Mouse (Mus musculus) hindbrain, postnatal 0 days (tissue): Measurements from ENCODE around the gene Tgds. TPM values are rescaled to one million over a fixed set of nuclear protein-coding genes. Genes with fewer than 3 reads are reported as not detected.

ENCODE experiments used
- ATAC-seq: fragments of 200-750 bp; cut with Nextera tagmentation; 2 replicates; pipeline ENCODE4 v1.8.0; 2017; ENCODE audit warnings: mild to moderate bottlenecking, moderate TSS enrichment, moderate library complexity
- DNase-seq: peaks from one replicate; pipeline ENCODE4 v3.0.0-alpha.2; 2015; ENCODE audit warnings: low spot score
- H3K27ac ChIP-seq: fragments of 300-500 bp; sonication (generic); 2 replicates; pipeline ENCODE4 v1.5.1; 2014; ENCODE audit warnings: mild to moderate bottlenecking
- H3K27me3 ChIP-seq: fragments of 300-500 bp; sonication (generic); 2 replicates; pipeline ENCODE4 v1.6.1; 2014; ENCODE audit warnings: low read length, mixed read lengths; ENCODE audit not compliant: insufficient read depth
- H3K36me3 ChIP-seq: fragments of 300-500 bp; sonication (generic); 2 replicates; pipeline ENCODE4 v1.6.1; 2014; ENCODE audit warnings: low read length, mixed read lengths; ENCODE audit not compliant: insufficient read depth
- H3K4me1 ChIP-seq: fragments of 300-500 bp; sonication (generic); 2 replicates; pipeline ENCODE4 v1.6.1; 2014; ENCODE audit warnings: antibody characterized with exemption, low read length, mixed read lengths; ENCODE audit not compliant: insufficient read depth
- H3K4me2 ChIP-seq: fragments of 300-500 bp; sonication (generic); 2 replicates; pipeline ENCODE4 v1.6.1; 2014; ENCODE audit warnings: low read depth, mild to moderate bottlenecking, low read length, moderate library complexity, mixed read lengths
- H3K4me3 ChIP-seq: fragments of 300-500 bp; sonication (generic); 2 replicates; pipeline ENCODE4 v1.5.1; 2014; ENCODE audit warnings: low read length
- H3K9ac ChIP-seq: fragments of 300-500 bp; sonication (generic); replicated peaks from 2 replicates; pipeline ENCODE4 v1.6.1; 2014; ENCODE audit warnings: mild to moderate bottlenecking, low read length, moderate library complexity, mixed read lengths
- H3K9me3 ChIP-seq: fragments of 300-500 bp; sonication (generic); 2 replicates; pipeline ENCODE4 v1.6.1; 2016; ENCODE audit warnings: low read length, mixed read lengths
- CTCF ChIP-seq: IDR thresholded peaks from 2 replicates; pipeline ENCODE4 v1.5.1; 2016; ENCODE audit warnings: antibody characterized with exemption, control low read depth, low read depth
- WGBS: fragments of 180-500 bp; shearing (Covaris S2); extraction: QIAGEN DNeasy Blood & Tissue Kit; methylation state at CpG from one replicate; pipeline ENCODE4 v1.1.7; 2014; 5-methylcytosine and 5-hydroxymethylcytosine counted together
- polyA plus RNA-seq: library from polyadenylated mRNA; unstranded; fragments of >200 nt; fragmentation: Nextera tagmentation; extraction: Ambion mirVana; gene quantifications from 2 replicates; pipeline ENCODE4 v1.2.1, GENCODE M21; 2015
- total RNA-seq: library from RNA; depleted of rRNA; stranded (reverse); fragments of >200 nt; gene quantifications from 2 replicates; pipeline ENCODE4 v1.2.3, GENCODE M21; 2014

Gene Tgds
- total and polyA plus RNA-seq, 2 experiments from 2014 or later = 8.1 to 8.8 TPM

GRCm38 (mm10) chr14:118089215-118089805 is 43.2 kb downstream of the Tgds start:
- H3K27ac ChIP-seq = peak overlapping the region; percentile 2
- TF ChIP-seq CTCF = no peak; the same call in 1 of the 2 replicates
- peak overlapping the region; percentile 77 for H3K4me2 ChIP-seq
- ATAC-seq (peak; percentile 88), DNase-seq (peak; percentile 94)
- H3K36me3 ChIP-seq = no peaks in the 10 kb centered on the region
- peak overlapping the region; percentile 63 for H3K4me3 ChIP-seq
- WGBS = under 1% methylated on average over 44 of the region's 44 CpGs
- H3K27me3 ChIP-seq = no peaks in the 10 kb centered on the region
- H3K9me3 ChIP-seq = no peaks in the 10 kb centered on the region
- H3K9ac ChIP-seq = peak overlapping the region; percentile 9
- H3K4me1 ChIP-seq = no peaks in the 10 kb centered on the region; the same call in 1 of the 2 replicates

GRCm38 (mm10) chr14:118088437-118089207 is 43.9 kb downstream of the Tgds start:
- no peaks in the 10 kb centered on the region; the same call in 1 of the 2 replicates for H3K4me1 ChIP-seq
- DNase-seq (peak; percentile 1), ATAC-seq (peak; percentile 39)
- peak overlapping the region; percentile 2; the same call in 1 of the 2 replicates for H3K27ac ChIP-seq
- TF ChIP-seq CTCF = no peak
- peak overlapping the region; percentile 63 for H3K4me3 ChIP-seq
- 5% methylated on average over 22 of the region's 22 CpGs for WGBS
- no peaks in the 10 kb centered on the region for H3K9me3 ChIP-seq
- peak overlapping the region; percentile 77 for H3K4me2 ChIP-seq
- peak overlapping the region; percentile 14; the same call in 1 of the 2 replicates for H3K9ac ChIP-seq
- H3K36me3 ChIP-seq = no peaks in the 10 kb centered on the region
- no peaks in the 10 kb centered on the region for H3K27me3 ChIP-seq

GRCm38 (mm10) chr14:118086271-118087035 is 46.1 kb downstream of the Tgds start:
- 35% methylated on average over 5 of the region's 5 CpGs for WGBS
- ATAC-seq = no peak
- H3K9ac ChIP-seq = no peak overlapping the region

GRCm38 (mm10) chr14:118083851-118084250 is 48.7 kb downstream of the Tgds start:
- H3K4me1 ChIP-seq = no peaks in the 10 kb centered on the region; the same call in 1 of the 2 replicates
- ATAC-seq (no peak), DNase-seq (no peak)
- no peak for TF ChIP-seq CTCF
- no peaks in the 10 kb centered on the region for H3K9me3 ChIP-seq
- no peaks in the 10 kb centered on the region for H3K27me3 ChIP-seq
- H3K27ac ChIP-seq = no peak overlapping the region
- no peak overlapping the region for H3K4me2 ChIP-seq
- no peak overlapping the region for H3K4me3 ChIP-seq
- H3K36me3 ChIP-seq = no peaks in the 10 kb centered on the region
- no peak overlapping the region for H3K9ac ChIP-seq
- WGBS = 86% methylated on average over 6 of the region's 6 CpGs

More at GRCm38 (mm10) chr14:118086271-118087035, 46.1 kb downstream of the Tgds start:
- no peak for TF ChIP-seq CTCF
- Histone ChIP-seq H3K4me1 (no peaks in the 10 kb centered on the region; the same call in 1 of the 2 replicates), H3K4me3 (no peak overlapping the region), H3K27me3 (no peaks in the 10 kb centered on the region), H3K27ac (no peak overlapping the region), H3K9me3 (no peaks in the 10 kb centered on the region), H3K36me3 (no peaks in the 10 kb centered on the region), H3K4me2 (no peak overlapping the region)
- DNase-seq = no peak

- 24% methylated on average over 11 of the region's 11 CpGs for WGBS
- no peak overlapping the region for H3K4me3 ChIP-seq
- no peaks in the 10 kb centered on the region for H3K4me1 ChIP-seq
- ATAC-seq = no peak
- no peak overlapping the region for H3K9ac ChIP-seq
- no peaks in the 10 kb centered on the region for H3K36me3 ChIP-seq
- no peaks in the 10 kb centered on the region for H3K9me3 ChIP-seq
- no peak overlapping the region for H3K4me2 ChIP-seq
- H3K27ac ChIP-seq = no peak overlapping the region
- peak; percentile 23 for DNase-seq
- H3K27me3 ChIP-seq = no peaks in the 10 kb centered on the region
- no peak for TF ChIP-seq CTCF
These were observed 51.9 kb downstream of the Tgds start for GRCm38 (mm10) chr14:118080606-118081005.

GRCm38 (mm10) chr14:118070100-118070499 is 62.5 kb downstream of the Tgds start:
- Histone ChIP-seq H3K36me3 (no peaks in the 10 kb centered on the region), H3K4me2 (no peak overlapping the region), H3K9me3 (no peaks in the 10 kb centered on the region), H3K9ac (no peak overlapping the region), H3K27ac (no peak overlapping the region), H3K4me3 (no peak overlapping the region), H3K4me1 (no peaks in the 10 kb centered on the region), H3K27me3 (no peaks in the 10 kb centered on the region)
- TF ChIP-seq CTCF = no peak
- ATAC-seq = 0 out of 2 replicates have a peak, but pooled peaks have one; percentile 49
- no peak for DNase-seq
- 67% methylated on average over 12 of the region's 12 CpGs for WGBS
